Mouse (Mus musculus): Measurements from ENCODE around the gene Tmem179b.

- TF ChIP-seq CEBPB (IDR thresholded peaks at IDR 0.05; ENCODE audit: insufficient read depth, poor library complexity, severe bottlenecking) (no peak), POLR2A (IDR thresholded peaks at IDR 0.05; ENCODE audit: insufficient read length, low read depth) (no peak)
These were observed 42.7 kb upstream of the Tmem179b start for GRCm38 (mm10) chr19:8817001-8817400.

Data from myocyte (in vitro differentiated cells).